Mouse (Mus musculus) left cerebral cortex, adult 11 months (tissue): ENCODE data around the gene Acads.
"Not testable (repeated sequence)": the region's sequence is repeated elsewhere in the genome, so short reads cannot be mapped to it uniquely, and the experiment has no call there.

ENCODE experiments used
- DNase-seq: peaks from one replicate; pipeline ENCODE4 v3.0.0; 2022; ENCODE audit warnings: low spot score

Acads gene

GRCm38 (mm10) chr5:115149675-115150459 is 30.7 kb upstream of the Acads start:
- no peak for DNase-seq

GRCm38 (mm10) chr5:115148872-115149271 is 29.7 kb upstream of the Acads start:
- DNase-seq, result not testable (repeated sequence)

GRCm38 (mm10) chr5:115148378-115148777 is 29.2 kb upstream of the Acads start:
- DNase-seq, result no peak

GRCm38 (mm10) chr5:115147388-115147787 is 28.2 kb upstream of the Acads start:
- DNase-seq, result no peak

GRCm38 (mm10) chr5:115146747-115147130 is 27.6 kb upstream of the Acads start:
- no peak for DNase-seq

GRCm38 (mm10) chr5:115145976-115146746 is 27.0 kb upstream of the Acads start:
- no peak for DNase-seq

- DNase-seq, result no peak
Observed at GRCm38 (mm10) chr5:115145253-115145968, 26.3 kb upstream of the Acads start.

GRCm38 (mm10) chr5:115144471-115144870 is 25.3 kb upstream of the Acads start:
- DNase-seq, result no peak

GRCm38 (mm10) chr5:115143552-115143951 is 24.4 kb upstream of the Acads start:
- no peak for DNase-seq

GRCm38 (mm10) chr5:115142166-115142697 is 23.1 kb upstream of the Acads start:
- DNase-seq, result no peak

- DNase-seq, result no peak
Observed at GRCm38 (mm10) chr5:115140726-115141125, 21.6 kb upstream of the Acads start.

- no peak for DNase-seq
Observed at GRCm38 (mm10) chr5:115139124-115139523, 20.0 kb upstream of the Acads start.

- DNase-seq, result peak; percentile 84
Observed at GRCm38 (mm10) chr5:115134234-115135165, 15.4 kb upstream of the Acads start, which contains the start of gene Unc119b. Unc119b (minus strand) TSS chr5:115134975.

GRCm38 (mm10) chr5:115133358-115134066 is 14.4 kb upstream of the Acads start:
- DNase-seq, result no peak

GRCm38 (mm10) chr5:115132465-115132864 is 13.3 kb upstream of the Acads start:
- DNase-seq, result no peak

- DNase-seq, result no peak
Observed at GRCm38 (mm10) chr5:115129328-115129727, 10.2 kb upstream of the Acads start.

- no peak for DNase-seq
Observed at GRCm38 (mm10) chr5:115127421-115128179, 8.5 kb upstream of the Acads start.

- DNase-seq, result no peak
Observed at GRCm38 (mm10) chr5:115126578-115127312, 7.6 kb upstream of the Acads start.
